Mouse (Mus musculus): ENCODE results near the gene Thap4. TPM values are rescaled to one million over a fixed set of nuclear protein-coding genes. Genes with fewer than 3 reads are reported as not detected.
A peak's percentile ranks its signal among the peaks of the same experiment; 100 is the strongest.

The Thap4 gene
- total RNA-seq, 2 experiments from 2014 or later, result 68.7 to 72.6 TPM

DNA sequence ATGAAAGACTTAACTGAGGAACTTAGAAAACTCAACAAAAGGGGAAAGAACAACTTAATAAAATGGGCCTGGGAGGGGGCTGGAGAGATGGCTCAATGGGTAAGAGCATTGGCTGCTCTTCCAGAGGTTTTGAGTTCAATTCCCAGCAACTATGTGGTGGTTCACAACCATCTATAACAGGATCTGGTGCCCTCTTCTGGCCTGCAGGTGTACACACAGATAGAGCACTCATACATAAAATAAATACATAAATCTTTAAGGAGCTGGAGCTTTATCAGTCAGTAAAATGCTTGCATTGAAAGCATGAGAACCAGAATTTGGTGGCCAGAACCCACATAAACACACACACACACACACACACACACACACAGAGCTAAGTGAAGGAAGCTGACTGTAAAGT is 11.8 kb downstream of the Thap4 start:
- DNase-seq, result no peak

DNA sequence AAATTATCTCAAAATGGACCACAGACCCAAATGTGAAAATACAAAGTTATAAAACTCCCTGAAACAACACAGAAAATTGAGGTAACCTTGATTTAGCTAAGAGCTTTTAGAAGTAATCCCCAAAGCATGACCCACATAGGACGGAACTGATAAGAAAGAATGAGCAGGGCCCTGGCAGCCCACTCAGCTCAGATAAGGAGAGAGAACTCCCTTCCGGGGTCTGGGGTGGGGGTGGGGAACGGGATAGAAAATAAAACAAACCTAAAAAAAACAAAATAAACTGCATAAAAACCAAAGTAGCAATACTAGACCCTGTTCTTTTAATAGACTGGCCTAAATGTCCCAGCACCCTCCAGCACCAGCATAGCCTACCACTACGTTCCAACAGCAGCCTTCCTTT is 12.7 kb downstream of the Thap4 start:
- no peak for DNase-seq

DNA sequence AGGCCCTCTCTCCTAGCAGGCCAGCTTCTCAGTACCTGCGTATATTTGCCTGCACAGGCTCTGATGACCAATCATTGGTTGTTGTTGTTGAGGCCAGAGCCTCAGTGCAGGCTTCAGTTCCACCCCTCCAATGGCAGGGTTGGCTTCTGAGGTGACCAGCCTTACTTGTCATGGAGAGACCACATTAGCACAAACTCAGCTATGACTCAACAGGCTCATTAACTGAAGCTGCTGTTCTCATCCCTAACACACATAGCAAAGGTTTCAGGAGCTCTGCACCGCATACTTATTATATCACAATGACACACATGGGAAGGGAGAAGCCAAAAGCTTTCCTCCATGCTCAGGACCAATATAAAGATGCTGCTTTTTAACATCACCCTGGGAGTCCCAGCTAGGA is 14.0 kb downstream of the Thap4 start:
- DNase-seq, result no peak

DNA sequence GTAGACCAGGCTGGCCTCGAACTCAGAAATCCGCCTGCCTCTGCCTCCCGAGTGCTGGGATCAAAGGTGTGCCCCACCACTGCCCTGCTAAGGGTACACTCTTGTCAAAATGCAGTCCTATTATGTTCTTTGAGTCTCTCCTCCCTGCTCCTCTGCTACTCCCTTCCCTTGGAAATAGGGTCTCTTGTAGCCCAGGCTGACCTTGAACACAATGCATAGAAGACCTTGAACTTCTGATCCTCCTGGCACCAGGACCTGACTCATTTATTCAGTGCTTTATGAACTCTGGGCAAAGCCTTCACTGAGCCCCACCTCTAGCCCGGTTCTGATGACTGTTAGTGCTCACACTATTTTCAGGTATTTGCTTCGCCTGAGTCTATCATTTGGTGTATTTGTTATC is 17.0 kb downstream of the Thap4 start:
- no peak for DNase-seq

DNA sequence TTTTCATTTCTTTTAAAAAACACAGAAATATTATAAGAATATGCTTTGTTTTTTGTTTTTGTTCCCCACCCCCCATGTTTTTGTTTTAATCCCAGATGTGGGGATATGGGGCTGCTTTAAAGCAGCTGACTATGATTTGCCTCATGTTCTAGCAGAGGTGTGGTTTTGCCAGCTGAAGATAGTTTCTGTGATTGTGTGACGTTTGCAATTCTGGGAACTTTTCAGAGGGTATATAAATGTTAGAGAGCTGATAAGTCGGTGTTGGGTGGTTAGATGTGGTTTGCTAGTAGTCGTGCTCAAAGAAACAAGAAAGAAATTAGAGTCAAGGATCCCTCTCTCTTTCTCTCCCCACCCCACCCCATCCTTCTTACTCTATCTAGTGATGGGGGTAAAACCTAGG is 18.8 kb downstream of the Thap4 start:
- DNase-seq, result no peak

DNA sequence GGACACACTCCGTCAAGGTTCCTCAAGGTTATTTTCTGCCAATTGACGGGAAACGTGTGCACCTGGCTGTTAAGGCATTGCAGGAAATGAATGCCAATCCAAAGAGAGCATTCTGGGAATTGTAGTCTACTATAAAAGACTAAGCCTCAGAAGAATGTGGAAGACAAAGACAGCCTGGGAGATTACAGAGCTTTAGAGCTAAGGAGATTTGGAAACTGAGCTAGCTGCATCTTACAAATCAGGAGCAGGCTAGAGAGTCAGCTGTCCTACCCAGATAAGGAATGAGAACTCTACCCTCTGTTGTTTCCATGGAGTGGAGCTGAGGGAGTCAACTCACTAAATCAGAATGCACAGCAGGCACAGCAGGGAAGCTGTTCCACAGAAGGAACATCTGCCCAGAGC is 22.8 kb downstream of the Thap4 start:
- DNase-seq, result no peak

DNA sequence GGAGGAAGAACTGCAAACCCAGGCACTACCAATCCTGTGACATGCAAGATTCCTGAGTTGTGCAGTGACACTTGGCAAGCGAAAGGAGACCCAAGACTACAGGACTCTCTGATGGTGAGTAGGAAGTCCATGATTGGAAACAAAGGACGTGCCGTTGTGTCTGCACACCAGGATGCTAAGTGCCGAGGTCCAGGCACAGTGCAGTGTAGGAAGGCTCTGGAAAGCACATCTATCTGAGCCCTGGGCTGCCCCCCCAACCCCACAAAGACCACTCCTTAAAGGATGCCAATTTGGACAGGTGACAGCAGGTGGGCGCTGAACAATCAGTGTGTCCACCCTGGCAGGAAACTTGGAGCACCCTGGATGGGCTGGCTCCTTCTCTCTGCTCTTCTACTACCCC is 23.6 kb downstream of the Thap4 start:
- DNase-seq, result no peak

DNA sequence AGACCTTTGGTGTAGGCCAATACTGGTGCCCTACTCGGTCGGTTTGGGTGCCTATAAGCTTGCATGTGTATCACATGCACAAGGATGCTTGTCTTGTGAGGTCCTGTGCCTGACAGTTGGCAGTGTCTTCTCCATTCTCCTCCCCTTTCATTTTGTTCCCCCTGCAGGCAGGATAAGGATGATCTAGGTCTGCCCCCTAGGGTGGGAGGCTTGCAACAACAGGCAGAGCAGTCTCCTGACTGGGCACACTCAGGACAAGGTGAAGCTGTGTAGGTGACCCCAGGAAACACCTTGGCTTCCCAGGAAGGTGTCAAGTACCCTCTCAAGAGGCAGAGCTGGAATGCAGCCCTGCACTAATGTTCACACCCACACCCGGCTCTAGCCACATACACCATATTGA is 27.7 kb downstream of the Thap4 start:
- peak; percentile 83 for DNase-seq

DNA sequence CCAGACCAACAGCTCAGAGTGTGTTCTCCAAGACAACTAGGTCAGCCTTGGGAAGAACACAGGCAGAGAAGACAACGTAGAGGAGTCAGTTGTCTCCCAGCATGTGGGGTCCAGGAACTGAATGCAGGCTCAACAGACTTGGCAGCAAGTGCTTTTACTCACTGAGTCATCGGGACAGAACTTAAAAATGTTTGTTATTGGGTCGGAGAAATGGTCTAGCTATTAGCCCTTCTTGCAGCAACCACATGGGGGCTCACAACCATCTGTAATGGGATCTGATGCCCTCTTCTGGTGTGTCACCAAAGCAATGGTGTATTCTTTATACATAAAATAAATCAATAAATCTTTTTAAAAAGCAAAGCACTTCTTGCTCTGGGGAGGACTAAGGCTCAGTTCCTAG is 28.5 kb downstream of the Thap4 start:
- DNase-seq, result no peak

DNA sequence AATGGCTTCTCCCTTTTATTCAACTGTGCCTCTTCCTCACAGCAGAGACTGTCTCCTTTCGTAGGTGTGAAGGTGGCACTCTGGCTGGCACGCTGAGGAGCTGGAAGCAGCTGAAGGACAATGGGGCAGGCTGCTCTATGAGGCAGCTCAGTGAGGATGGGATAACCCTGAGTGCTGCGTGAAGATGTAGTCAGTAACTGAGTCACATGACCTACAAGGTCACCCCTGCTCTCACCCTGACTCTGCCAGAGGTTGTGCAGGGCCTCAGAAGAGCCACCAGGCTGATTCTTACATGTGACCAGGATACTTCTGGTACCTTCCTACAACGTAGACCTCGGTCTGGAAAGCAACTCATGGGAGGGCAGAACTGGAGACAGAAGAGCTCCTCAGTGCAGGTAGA is 29.0 kb downstream of the Thap4 start:
- DNase-seq, result no peak

DNA sequence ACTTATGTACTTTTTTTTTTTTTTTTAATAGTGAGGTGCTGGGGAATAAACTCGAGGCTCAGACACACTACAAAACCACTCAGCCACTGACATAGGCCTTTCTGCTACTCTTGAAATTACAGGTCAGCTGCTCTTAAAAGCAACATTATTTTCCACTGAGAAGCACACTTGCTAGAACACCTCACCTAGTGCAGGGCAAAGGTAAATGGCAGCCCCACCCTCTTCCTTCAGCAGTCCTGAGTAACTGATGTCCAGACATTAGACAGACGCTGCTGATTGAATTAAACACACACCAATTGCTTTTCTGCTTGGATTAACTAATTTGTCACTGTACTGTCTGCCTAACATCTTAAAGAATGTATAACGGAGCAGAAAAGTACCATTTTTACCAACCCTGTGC is 30.0 kb downstream of the Thap4 start:
- DNase-seq, result no peak

DNA sequence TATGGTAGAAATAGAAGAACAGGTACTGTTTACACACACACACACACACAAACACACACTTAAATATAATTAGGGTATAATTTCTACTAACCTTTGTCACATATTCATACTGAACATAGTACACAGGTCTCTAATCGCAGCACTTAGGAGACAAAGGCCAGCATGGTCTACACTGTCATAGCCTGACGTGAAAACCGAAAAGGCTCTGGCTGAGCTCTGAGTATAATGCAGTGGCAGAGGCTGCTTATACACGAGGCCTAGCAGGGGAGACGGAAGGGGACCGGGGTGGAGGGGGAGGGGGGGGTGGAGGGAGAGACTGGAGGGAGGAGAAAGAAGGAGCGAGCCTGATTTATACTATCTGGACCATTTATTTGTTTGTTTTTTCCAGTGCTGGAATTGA is 33.1 kb downstream of the Thap4 start:
- no peak for DNase-seq

DNA sequence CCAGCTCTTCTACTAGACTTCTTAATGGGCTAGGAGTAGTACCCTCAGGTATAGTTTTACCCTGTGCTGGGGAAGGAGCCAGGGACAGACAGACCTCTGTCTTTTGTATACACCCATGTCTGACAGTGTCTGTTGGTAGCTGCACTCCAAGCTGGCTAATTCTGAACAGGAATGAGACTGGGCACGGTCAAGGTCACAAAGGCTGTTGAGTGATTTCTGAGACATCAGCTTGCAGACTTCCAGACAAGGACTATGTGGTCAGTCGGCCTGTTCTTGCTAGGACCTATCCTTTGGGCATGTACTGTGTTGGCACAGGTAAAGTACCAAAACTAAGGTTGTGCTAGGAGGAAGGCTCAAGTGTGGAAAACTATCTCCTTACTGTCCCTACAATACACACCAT is 38.5 kb downstream of the Thap4 start:
- no peak for DNase-seq

DNA sequence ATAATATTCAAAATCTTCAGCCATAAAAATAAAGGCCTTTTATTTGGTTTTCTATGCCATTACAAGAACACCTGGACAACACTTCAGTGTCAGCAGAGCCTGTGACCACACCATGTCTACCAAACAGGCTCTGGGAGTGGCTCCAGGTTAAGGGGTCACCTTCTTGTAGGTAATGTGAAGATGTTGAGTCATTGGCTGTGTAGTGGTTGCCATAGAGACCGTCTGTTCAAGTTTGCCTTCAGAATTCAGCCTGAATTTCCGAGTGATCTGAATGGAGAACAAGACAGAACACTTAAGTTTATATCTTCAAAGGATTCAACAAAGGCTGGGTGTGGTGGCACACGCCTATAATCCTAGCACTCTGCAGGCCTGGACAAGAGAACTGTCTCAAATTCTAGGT is 49.3 kb downstream of the Thap4 start:
- no peak for DNase-seq

DNA sequence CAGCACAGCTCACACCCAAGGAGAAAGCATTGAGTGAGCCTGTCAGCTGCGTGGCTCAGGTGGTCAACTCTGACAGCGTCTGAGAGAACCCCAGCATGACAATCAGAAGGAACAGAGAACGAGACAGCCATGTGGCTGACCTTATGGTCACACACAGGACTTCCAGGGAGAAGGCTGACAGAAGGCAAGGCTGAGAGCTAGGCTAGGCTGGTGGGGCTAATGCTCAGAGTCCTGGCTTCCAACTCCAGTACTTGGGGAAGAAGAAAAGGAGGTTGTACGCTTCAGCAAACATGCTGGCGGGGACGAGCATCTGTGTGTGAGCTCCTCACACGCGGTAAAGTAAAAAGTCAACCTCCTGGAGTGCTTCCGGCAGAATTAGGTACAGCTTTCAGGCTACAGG is 50.3 kb downstream of the Thap4 start:
- DNase-seq, result no peak

DNA sequence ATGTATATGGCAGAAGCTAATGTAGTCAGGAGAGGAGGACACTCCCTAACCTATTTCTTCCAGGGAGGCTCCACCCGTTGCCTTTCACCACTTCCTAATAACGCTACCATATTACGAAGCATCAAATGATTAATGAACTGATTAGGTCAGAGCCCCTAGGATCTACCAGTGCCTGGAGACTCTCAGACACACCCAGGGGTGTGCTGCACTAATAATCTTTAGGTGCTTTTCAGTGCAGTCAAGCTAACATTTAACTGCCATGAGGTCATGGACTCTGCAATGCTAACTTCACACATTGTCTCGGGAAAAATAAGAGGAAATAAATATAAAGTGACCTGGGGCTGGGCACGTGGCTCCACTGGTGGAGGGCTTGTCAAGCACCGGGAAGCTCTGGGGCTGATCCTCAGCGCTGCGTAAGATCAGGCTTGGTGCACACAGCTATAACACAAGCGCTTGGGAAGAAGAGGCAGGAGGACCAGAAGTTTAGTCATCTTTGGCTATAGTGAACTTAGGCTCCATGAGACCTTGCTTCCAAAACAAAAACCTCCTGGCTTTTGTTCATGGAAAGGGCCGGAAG is 51.1 kb downstream of the Thap4 start:
- no peak for DNase-seq

DNA sequence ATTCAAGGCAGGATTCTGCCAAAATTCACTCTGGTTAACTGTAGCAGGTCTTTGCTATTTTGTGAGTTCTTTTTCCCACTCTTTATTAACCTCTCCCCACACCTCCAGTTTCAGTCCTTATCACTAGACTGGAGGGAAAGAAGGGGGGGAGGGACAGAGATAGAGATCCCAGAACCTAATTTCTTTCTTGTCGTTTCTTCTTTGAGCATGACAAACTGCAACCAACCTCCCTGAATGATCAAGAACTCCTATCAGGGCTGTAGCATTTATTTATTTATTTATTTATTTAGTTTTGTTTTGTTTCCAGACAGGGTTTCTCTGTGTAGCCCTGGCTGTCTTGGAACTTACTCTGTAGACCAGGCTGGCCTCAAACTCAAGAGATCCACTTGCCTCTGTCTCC is 52.6 kb downstream of the Thap4 start:
- DNase-seq, result no peak

DNA sequence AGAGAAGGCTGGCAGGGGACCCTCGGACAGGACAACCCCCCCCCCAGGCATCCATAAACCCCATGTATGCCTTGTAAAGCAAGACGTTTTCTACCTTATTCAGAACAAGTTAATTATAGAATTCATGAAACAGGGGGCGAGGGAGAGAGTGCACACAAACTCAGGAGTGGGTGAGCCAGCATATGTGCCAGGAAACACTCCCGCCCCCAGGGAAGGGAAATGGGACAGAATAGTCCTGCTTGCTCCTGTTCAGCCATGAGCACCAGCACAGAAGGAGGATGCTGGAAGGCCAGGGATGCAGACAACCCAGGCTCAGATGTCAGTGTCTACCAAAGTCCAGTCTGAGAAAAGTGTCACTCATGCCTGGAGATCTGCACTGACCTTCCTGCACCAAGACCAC is 55.5 kb downstream of the Thap4 start:
- no peak for DNase-seq

DNA sequence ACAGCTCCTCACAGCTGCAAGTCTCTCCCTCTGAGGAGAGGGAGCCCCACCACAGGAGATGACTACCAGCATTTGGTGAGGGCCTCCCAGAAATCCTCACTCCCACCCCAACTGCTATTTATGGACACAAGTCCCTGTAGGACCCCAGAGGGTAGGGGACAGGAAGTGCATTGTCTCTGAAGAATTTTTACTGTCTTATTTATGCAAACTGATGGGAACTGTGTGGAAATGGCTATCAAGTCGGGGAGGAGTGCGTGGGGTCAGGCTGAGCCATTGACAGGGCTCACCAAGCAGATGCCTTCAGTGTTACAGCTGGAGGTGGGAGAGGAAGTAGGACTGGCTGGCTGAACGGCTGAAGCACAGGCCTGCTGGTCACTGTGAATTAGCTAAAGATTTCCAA is 57.3 kb downstream of the Thap4 start:
- no peak for DNase-seq

DNA sequence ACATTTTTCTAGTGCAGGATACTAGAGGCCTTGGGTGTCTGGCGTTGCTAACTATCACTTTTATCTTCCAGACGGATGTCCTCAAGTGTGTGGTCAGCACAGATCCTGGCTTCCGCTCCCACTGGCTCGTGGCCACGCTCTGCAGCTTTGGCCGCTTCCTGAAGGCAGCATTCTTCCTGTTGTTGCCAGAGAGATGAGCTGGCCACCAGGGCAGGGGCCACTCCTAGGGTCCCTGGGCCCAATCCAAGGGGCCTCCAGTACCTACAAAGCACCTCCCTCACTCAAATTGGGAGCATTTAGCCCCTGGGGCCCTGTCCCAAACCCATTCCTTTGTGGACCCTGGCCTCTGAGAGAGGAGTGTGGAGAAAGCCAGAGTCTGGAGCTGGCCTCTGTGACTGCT is 59.7 kb downstream of the Thap4 start:
- DNase-seq, result peak; percentile 74

DNA sequence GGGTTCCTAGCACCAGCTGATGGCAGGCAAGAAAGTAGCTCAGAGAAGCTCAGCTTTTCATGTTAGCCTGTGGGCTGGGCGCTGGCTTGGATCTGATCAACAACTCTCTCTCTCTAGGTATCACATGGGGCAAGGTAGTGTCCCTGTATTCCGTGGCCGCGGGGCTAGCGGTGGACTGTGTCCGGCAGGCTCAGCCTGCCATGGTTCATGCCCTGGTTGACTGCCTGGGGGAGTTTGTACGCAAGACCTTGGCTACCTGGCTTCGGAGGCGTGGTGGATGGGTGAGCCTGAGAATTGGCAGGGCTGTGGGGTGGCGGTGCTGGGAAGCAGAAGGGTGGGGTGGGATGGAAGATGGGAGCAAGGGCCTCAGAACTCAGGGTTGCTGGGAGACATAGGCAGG is 60.7 kb downstream of the Thap4 start:
- DNase-seq, result no peak

DNA sequence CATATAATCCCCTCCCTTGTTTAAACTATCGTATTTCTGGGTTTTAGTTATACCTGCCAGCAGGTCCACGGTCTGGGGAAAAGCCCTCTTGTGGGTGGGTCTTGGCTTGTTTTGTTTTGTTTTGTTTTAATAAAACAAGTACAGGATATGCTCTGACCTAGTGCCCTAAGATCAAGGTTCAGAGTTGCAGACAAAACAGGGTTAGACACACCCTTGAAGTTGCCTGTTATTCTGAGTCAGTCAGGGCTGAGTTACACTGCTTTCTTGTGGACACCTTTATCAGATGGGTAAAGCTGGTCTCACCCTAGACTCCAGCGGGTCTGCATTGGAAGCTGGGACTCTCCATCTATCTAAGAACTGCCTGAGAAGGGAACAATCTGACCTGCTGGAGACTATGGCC is 61.2 kb downstream of the Thap4 start:
- no peak for DNase-seq

DNA sequence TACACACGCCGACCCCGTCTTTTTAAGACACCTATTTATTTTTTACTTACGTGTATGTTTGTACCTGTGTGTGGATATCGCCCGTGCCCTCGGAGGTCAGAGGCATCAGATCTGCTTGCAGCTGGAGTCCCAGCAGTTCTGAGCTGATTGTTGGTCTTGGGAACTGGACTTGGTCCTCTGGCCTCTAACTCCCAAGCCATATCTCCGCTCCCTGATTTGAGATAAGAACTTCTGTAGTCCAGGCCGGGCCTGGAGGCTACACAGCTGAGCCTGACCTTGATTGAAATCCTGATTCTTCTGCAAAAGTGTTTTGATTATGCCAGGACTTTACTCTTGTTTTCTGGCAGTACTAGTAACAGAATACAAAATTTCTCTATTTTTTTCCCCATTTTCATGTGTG is 61.9 kb downstream of the Thap4 start:
- DNase-seq, result no peak

DNA sequence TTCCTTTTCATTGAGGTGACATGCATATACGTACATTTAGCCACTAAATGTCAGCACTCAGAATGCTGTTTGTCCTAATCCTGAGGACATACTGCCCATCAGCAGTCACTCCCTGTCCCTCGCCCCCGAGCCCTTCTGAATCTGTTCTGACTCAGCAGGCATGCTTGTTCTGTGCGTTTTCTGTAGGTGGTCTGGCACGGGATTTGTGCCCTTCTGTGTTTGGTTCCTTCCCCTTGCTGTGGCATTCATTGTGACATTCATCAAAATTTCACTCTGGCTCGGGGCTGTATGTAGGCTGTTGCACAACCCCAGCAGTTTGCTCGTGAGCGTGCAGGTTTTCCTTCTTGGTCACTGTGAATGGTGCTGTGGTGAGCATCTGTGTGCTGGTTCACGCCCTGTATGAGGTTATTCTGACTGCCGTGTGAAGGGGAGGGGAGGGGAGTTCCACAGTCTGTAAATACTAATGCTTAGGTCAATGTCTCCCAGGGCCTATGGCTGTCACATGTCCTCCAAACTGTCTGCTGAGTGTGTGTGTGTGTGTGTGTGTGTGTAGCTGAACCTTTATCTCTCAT is 62.8 kb downstream of the Thap4 start:
- no peak for DNase-seq

DNA sequence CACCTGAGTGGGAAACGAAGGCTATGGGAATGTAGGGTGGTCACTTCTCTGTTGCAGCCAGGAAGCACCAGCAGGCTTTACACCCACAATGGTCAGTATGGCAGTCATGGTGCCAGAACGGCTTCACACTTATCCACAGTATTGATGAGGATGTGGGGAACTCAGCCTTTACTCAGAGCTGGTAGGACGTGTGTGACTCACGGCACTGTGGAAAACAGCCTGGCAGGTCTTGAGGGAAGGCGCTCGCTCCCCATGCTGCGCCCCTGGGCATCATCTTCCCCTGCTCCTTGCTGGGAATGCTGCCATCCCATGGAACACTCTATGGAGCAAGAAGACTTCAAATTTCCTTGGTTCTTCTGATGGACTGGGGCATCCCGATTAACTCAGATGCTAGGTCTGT is 63.6 kb downstream of the Thap4 start:
- DNase-seq, result no peak
